Mouse (Mus musculus) midbrain, postnatal 0 days (tissue): ENCODE data around the gene Zdhhc7. TPM values are rescaled to one million over a fixed set of nuclear protein-coding genes. Genes with fewer than 3 reads are reported as not detected.

Source experiments
- ATAC-seq: fragments of 200-750 bp; cut with Nextera tagmentation; 2 replicates; pipeline ENCODE4 v1.8.0; 2017; ENCODE audit warnings: moderate number of reproducible peaks, mild to moderate bottlenecking, moderate TSS enrichment, moderate library complexity; ENCODE audit not compliant: low FRiP score
- DNase-seq: peaks from one replicate; pipeline ENCODE4 v3.0.0-alpha.2; 2015; ENCODE audit warnings: low spot score
- H3K27ac ChIP-seq: fragments of 300-500 bp; sonication (generic); 2 replicates; pipeline ENCODE4 v1.5.1; 2014; ENCODE audit warnings: low read depth, mild to moderate bottlenecking, low read length, mixed read lengths
- H3K27me3 ChIP-seq: fragments of 300-500 bp; sonication (generic); 2 replicates; pipeline ENCODE4 v1.6.1; 2014; ENCODE audit warnings: low read length, control low read depth, mixed read lengths; ENCODE audit not compliant: insufficient read depth
- H3K36me3 ChIP-seq: fragments of 300-500 bp; sonication (generic); 2 replicates; pipeline ENCODE4 v1.6.1; 2014; ENCODE audit warnings: low read length, control low read depth, mixed read lengths; ENCODE audit not compliant: insufficient read depth
- H3K4me1 ChIP-seq: fragments of 300-500 bp; sonication (generic); 2 replicates; pipeline ENCODE4 v1.6.1; 2014; ENCODE audit warnings: mild to moderate bottlenecking, control low read depth, antibody characterized with exemption, low read length, mixed read lengths; ENCODE audit not compliant: insufficient read depth
- H3K4me2 ChIP-seq: fragments of 300-500 bp; sonication (generic); 2 replicates; pipeline ENCODE4 v1.6.1; 2014; ENCODE audit warnings: low read depth, mild to moderate bottlenecking, low read length, mixed read lengths; ENCODE audit not compliant: poor library complexity, severe bottlenecking
- H3K4me3 ChIP-seq: fragments of 300-500 bp; sonication (generic); 2 replicates; pipeline ENCODE4 v1.5.1; 2014; ENCODE audit warnings: low read depth, mild to moderate bottlenecking, low read length, moderate library complexity
- H3K9ac ChIP-seq: fragments of 300-500 bp; sonication (generic); replicated peaks from 2 replicates; pipeline ENCODE4 v1.6.1; 2014; ENCODE audit warnings: mild to moderate bottlenecking, low read length, moderate library complexity, mixed read lengths; ENCODE audit not compliant: poor library complexity, severe bottlenecking
- H3K9me3 ChIP-seq: fragments of 300-500 bp; sonication (generic); 2 replicates; pipeline ENCODE4 v1.6.1; 2016; ENCODE audit warnings: low read length, control low read depth
- CTCF ChIP-seq: IDR thresholded peaks from 2 replicates; pipeline ENCODE4 v1.5.1; 2016; ENCODE audit warnings: antibody characterized with exemption, mild to moderate bottlenecking
- WGBS: fragments of 180-500 bp; shearing (Covaris S2); extraction: QIAGEN DNeasy Blood & Tissue Kit; methylation state at CpG from one replicate; pipeline ENCODE4 v1.1.7; 2014; 5-methylcytosine and 5-hydroxymethylcytosine counted together
- polyA plus RNA-seq: library from polyadenylated mRNA; unstranded; fragments of >200 nt; fragmentation: Nextera tagmentation; extraction: Ambion mirVana; gene quantifications from 2 replicates; pipeline ENCODE4 v1.2.1, GENCODE M21; 2015
- total RNA-seq: library from RNA; depleted of rRNA; stranded (reverse); fragments of >200 nt; gene quantifications from 2 replicates; pipeline ENCODE4 v1.2.3, GENCODE M21; 2014

Zdhhc7 gene
- total and polyA plus RNA-seq, 2 experiments from 2014 or later, result 24.6 to 40.8 TPM

GRCm38 (mm10) chr8:120040861-120041260 is 60.4 kb downstream of the Zdhhc7 start:
- no peak for TF ChIP-seq CTCF
- ATAC-seq (no peak), DNase-seq (no peak)
- Histone ChIP-seq H3K4me1 (no peaks in the 10 kb centered on the region), H3K4me2 (no peak overlapping the region), H3K27ac (no peak overlapping the region), H3K27me3 (no peaks in the 10 kb centered on the region), H3K36me3 (no peaks in the 10 kb centered on the region), H3K9ac (no peak overlapping the region), H3K9me3 (no peaks in the 10 kb centered on the region), H3K4me3 (no peak overlapping the region)
- WGBS, result 67% methylated on average over 1 of the region's 1 CpGs

DNA sequence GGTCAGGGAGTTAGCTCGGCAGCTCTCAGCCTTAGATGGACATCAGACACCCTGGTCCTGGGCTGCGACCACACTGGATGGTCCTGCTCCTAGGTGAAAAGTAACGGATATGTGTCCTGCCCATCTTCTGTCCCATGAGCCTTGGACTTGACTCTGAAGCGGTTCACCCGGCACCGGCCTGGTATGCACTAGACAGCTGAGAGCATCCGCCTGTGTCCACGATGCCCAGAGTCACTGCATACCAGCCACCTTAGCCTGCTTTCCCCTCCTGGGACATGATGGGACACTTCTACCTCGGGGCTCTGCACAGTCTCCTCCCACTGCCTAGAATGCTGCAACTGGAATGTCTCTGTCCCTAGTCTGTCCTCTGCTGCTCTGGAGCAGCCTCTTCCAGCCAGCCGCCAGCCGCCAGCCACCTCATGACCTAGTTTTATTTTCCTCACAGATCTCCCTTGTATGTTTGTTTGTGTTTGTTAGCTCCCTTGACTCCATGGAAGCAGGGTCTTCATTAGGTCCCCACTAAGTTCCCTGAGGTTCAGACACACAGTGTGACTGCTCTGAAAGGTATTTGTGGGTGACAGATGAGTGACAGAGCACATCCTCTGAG is 61.9 kb downstream of the Zdhhc7 start:
- H3K27me3 ChIP-seq, result no peaks in the 10 kb centered on the region
- ATAC-seq, result no peak
- no peak overlapping the region for H3K27ac ChIP-seq
- no peaks in the 10 kb centered on the region for H3K4me1 ChIP-seq
- WGBS, result 83% methylated on average over 11 of the region's 11 CpGs
- no peaks in the 10 kb centered on the region for H3K36me3 ChIP-seq
- TF ChIP-seq CTCF, result no peak
- no peak overlapping the region for H3K4me3 ChIP-seq
- no peak overlapping the region for H3K9ac ChIP-seq
- no peaks in the 10 kb centered on the region for H3K9me3 ChIP-seq
- no peak for DNase-seq
- no peak overlapping the region for H3K4me2 ChIP-seq

- no peak for ATAC-seq
- no peaks in the 10 kb centered on the region for H3K27me3 ChIP-seq
- no peaks in the 10 kb centered on the region for H3K36me3 ChIP-seq
- WGBS, result 90% methylated on average over 12 of the region's 12 CpGs
- no peaks in the 10 kb centered on the region for H3K4me1 ChIP-seq
- no peaks in the 10 kb centered on the region for H3K9me3 ChIP-seq
- TF ChIP-seq CTCF, result no peak
- H3K9ac ChIP-seq, result no peak overlapping the region
- DNase-seq, result no peak
- H3K4me3 ChIP-seq, result no peak overlapping the region
- no peak overlapping the region for H3K4me2 ChIP-seq
- H3K27ac ChIP-seq, result no peak overlapping the region
Observed at GRCm38 (mm10) chr8:120038741-120039140, 62.5 kb downstream of the Zdhhc7 start.

GRCm38 (mm10) chr8:120037611-120038010 is 63.7 kb downstream of the Zdhhc7 start:
- no peak for DNase-seq
- Histone ChIP-seq H3K9me3 (no peaks in the 10 kb centered on the region), H3K36me3 (no peaks in the 10 kb centered on the region), H3K4me3 (no peak overlapping the region), H3K4me1 (no peaks in the 10 kb centered on the region), H3K9ac (no peak overlapping the region), H3K27ac (no peak overlapping the region), H3K27me3 (no peaks in the 10 kb centered on the region), H3K4me2 (no peak overlapping the region)
- WGBS, result 82% methylated on average over 8 of the region's 8 CpGs
- TF ChIP-seq CTCF, result no peak
- no peak for ATAC-seq

DNA sequence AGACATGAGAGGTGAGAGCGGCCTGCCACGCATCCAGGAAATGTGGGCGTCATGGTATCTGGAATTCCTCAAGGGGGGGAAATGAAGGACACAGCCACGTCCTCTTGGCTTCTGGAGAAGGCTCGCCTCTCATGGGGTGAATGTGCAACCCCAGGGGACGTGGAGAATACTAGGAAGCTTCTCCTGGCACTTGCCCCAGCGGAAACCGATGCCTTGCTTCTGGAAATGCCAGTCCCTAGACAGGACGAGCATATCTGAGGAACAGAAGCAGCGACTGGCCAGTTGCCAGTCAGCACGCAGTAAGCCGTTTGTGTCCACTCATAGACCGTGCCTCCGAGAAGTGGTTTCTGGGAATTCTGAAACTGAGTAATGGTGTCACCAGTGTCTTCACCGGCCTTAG is 64.1 kb downstream of the Zdhhc7 start:
- H3K4me3 ChIP-seq, result no peak overlapping the region
- no peak overlapping the region for H3K27ac ChIP-seq
- no peaks in the 10 kb centered on the region for H3K9me3 ChIP-seq
- DNase-seq, result peak; percentile 41
- no peaks in the 10 kb centered on the region for H3K36me3 ChIP-seq
- no peaks in the 10 kb centered on the region for H3K27me3 ChIP-seq
- WGBS, result 85% methylated on average over 15 of the region's 15 CpGs
- H3K4me2 ChIP-seq, result no peak overlapping the region
- H3K9ac ChIP-seq, result no peak overlapping the region
- ATAC-seq, result no peak
- no peak for TF ChIP-seq CTCF
- no peaks in the 10 kb centered on the region for H3K4me1 ChIP-seq

DNA sequence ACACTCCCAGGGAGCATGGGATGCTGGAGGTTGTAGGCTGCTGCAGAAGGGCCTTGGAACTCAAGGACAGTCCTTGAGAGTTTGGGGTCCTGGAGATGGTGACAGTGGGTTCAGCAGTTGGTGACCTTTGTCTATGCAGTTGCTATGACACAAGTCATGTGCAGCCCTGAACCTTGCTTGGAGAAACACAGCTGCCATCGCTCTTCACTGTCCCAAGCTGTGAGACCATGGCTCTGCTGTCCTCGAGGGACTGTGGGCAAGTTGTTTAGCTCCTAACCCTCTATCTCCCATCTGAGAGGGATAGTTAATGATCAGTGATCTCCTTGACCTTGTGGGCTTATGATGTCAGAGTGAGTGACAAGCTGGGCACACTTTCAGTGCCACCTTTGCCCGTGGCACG is 64.7 kb downstream of the Zdhhc7 start:
- DNase-seq, result no peak
- WGBS, result 88% methylated on average over 4 of the region's 4 CpGs
- Histone ChIP-seq H3K4me3 (no peak overlapping the region), H3K4me2 (no peak overlapping the region), H3K27me3 (no peaks in the 10 kb centered on the region), H3K4me1 (no peaks in the 10 kb centered on the region), H3K9ac (no peak overlapping the region), H3K27ac (no peak overlapping the region), H3K9me3 (no peaks in the 10 kb centered on the region), H3K36me3 (no peaks in the 10 kb centered on the region)
- no peak for ATAC-seq
- no peak for TF ChIP-seq CTCF
